Comparison of ENCODE assay signal across 28 mouse cellular contexts in the genomic region with DNA sequence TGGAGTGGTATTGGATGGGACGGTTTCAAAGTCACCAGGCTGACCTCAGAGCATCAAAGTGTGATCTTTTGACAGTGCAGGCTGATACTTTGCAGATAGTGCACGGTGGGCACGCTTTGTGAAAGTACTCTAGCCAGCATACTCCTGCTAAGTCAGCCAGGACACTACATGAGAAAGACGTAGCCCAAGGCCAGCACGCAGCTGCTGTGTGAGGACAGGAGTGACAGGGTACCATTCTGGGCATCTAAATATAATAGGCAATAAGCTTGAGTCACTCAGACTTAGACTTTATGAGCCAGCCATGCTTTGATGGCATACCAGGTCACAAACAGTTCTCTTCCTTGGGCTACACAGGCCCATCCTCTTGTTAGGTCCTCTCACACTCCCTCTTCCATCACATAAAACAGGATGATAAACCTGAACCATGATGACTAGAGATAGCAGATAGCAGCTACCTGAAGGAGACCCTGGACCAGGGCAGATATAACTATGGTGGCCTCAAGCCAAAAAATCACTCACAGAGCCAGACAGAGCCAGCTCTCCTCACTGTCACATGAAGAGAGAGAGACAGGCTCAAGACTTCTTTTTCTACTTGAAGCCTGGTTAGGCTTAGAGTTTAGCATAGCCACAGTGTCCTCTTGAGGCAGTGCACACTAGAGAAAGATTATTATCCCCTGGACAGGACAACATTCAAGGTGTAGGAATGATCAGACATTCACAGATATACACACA.
DNase-seq lines count a peak whose midpoint lies in the region; ATAC-seq and TF ChIP-seq lines count a peak whose summit lies in the region.
"Had no signal": no experiment of that assay in that cellular context is flagged by ENCODE, and none has a peak within 500 bp of the region (broad histone marks: within the 10 kb centered on the region; RNA-seq: fewer than 3 reads in every experiment).

No protein-coding gene starts in this region.

- peaks cover 25% of the 10 kb centered on the region for H3K4me1 ChIP-seq in heart, embryonic 10.5 days
- H3K4me1 ChIP-seq in kidney, postnatal 0 days (replicated peaks; ENCODE audit: insufficient read depth, low read length): peaks cover 9% of the 10 kb centered on the region
- peaks cover 5% of the 10 kb centered on the region for H3K4me1 ChIP-seq in kidney, embryonic 14.5 days (ENCODE audit: control insufficient read depth, insufficient read depth, low read length)
- no peaks in the 10 kb centered on the region for H3K4me1 ChIP-seq in midbrain, postnatal 0 days (ENCODE audit: insufficient read depth, low read length)
- H3K4me1 ChIP-seq in midbrain, embryonic 14.5 days (ENCODE audit: control insufficient read depth, insufficient read depth, low read length): no peaks in the 10 kb centered on the region
- H3K4me1 ChIP-seq: embryonic facial prominence, embryonic 15.5 days; forebrain, embryonic 13.5 days; hindbrain, embryonic 15.5 days; limb, embryonic 13.5 days; neural tube, embryonic 13.5 days had no signal

- no peak for ATAC-seq in kidney, postnatal 0 days (replicated peaks; ENCODE audit: low FRiP score, low read depth)
- ATAC-seq in kidney, embryonic 14.5 days (ENCODE audit: low FRiP score, low TSS enrichment): no peak
- no peak for ATAC-seq in midbrain, postnatal 0 days (ENCODE audit: low FRiP score)
- no peak for ATAC-seq in midbrain, embryonic 14.5 days (ENCODE audit: low FRiP score, low TSS enrichment)
- ATAC-seq: activated CD4-positive, CD25-positive, alpha-beta regulatory T cell, adult 4 months; CD4-positive, CD25-positive, alpha-beta regulatory T cell, adult 4 months; forebrain, embryonic 13.5 days had no signal

- peak; percentile 86 for DNase-seq in heart, adult 11 months
- DNase-seq in heart, embryonic 10.5 days (ENCODE audit: low spot score): no peak
- DNase-seq in kidney, postnatal 0 days (ENCODE audit: low spot score): no peak
- no peak for DNase-seq in midbrain, postnatal 0 days (ENCODE audit: low spot score)
- DNase-seq in midbrain, embryonic 14.5 days: no peak
- no peak for DNase-seq in adrenal gland, adult 18-20 months (ENCODE audit: low spot score in 2 of 2)
- DNase-seq: cerebellum, adult 8-10 months; cerebellum, postnatal 25 days; heart, postnatal 10 days; kidney, adult 8-10 months; kidney, postnatal 14 days; lung, embryonic 14.5 days; right cerebral cortex, postnatal 4 days; thymus, adult 18-20 months; thymus, postnatal 25 days had no signal

- no peak overlapping the region for H3K27ac ChIP-seq in heart, embryonic 10.5 days
- no peak overlapping the region for H3K27ac ChIP-seq in kidney, postnatal 0 days
- no peak overlapping the region for H3K27ac ChIP-seq in kidney, embryonic 14.5 days (ENCODE audit: low read depth, low read length)
- no peak overlapping the region for H3K27ac ChIP-seq in midbrain, postnatal 0 days (ENCODE audit: low read depth, low read length)
- no peak overlapping the region for H3K27ac ChIP-seq in midbrain, embryonic 14.5 days (replicated peaks; ENCODE audit: low read depth, low read length)
- H3K27ac ChIP-seq: embryonic facial prominence, embryonic 10.5 days; embryonic facial prominence, embryonic 15.5 days; forebrain, embryonic 13.5 days; hindbrain, embryonic 15.5 days; limb, embryonic 13.5 days; liver, embryonic 14.5 days; neural tube, embryonic 13.5 days; stomach, postnatal 0 days had no signal

- H3K4me2 ChIP-seq in kidney, postnatal 0 days (ENCODE audit: low read length): no peak overlapping the region
- no peak overlapping the region for H3K4me2 ChIP-seq in kidney, embryonic 14.5 days (replicated peaks; ENCODE audit: low read depth, low read length)
- H3K4me2 ChIP-seq in midbrain, postnatal 0 days (ENCODE audit: low read depth, low read length, poor library complexity, severe bottlenecking): no peak overlapping the region
- H3K4me2 ChIP-seq in midbrain, embryonic 14.5 days (ENCODE audit: low read length): no peak overlapping the region
- H3K4me2 ChIP-seq: embryonic facial prominence, embryonic 15.5 days; forebrain, embryonic 13.5 days; heart, embryonic 12.5 days; hindbrain, embryonic 15.5 days; limb, embryonic 13.5 days; lung, embryonic 14.5 days; midbrain, embryonic 11.5 days; neural tube, embryonic 13.5 days had no signal

- no peak overlapping the region for H3K4me3 ChIP-seq in heart, embryonic 10.5 days
- no peak overlapping the region for H3K4me3 ChIP-seq in kidney, postnatal 0 days (replicated peaks; ENCODE audit: low read depth, low read length)
- H3K4me3 ChIP-seq in kidney, embryonic 14.5 days (ENCODE audit: low read length): no peak overlapping the region
- no peak overlapping the region for H3K4me3 ChIP-seq in midbrain, postnatal 0 days (ENCODE audit: low read depth, low read length)
- H3K4me3 ChIP-seq in midbrain, embryonic 14.5 days (replicated peaks; ENCODE audit: low read depth, low read length): no peak overlapping the region
- H3K4me3 ChIP-seq: embryonic facial prominence, embryonic 10.5 days; embryonic facial prominence, embryonic 15.5 days; forebrain, embryonic 13.5 days; heart, embryonic 12.5 days; hindbrain, embryonic 15.5 days; limb, embryonic 13.5 days; neural tube, embryonic 13.5 days had no signal

- TF ChIP-seq CTCF in kidney, postnatal 0 days (IDR thresholded peaks at IDR 0.05; ENCODE audit: low read depth): peak; percentile 27; the same call in 1 of the 2 replicates
- TF ChIP-seq CTCF in midbrain, postnatal 0 days (IDR thresholded peaks at IDR 0.05): peak; percentile 28

- WGBS in heart, embryonic 10.5 days: 81% methylated on average over 5 of the region's 5 CpGs
- WGBS in kidney, postnatal 0 days: 94% methylated on average over 5 of the region's 5 CpGs
- WGBS in kidney, embryonic 14.5 days: 88% methylated on average over 5 of the region's 5 CpGs
- WGBS in midbrain, postnatal 0 days: 95% methylated on average over 5 of the region's 5 CpGs
- WGBS in midbrain, embryonic 14.5 days: 95% methylated on average over 5 of the region's 5 CpGs

- no peak overlapping the region for H3K9ac ChIP-seq in kidney, postnatal 0 days (ENCODE audit: low read depth, low read length)
- H3K9ac ChIP-seq in kidney, embryonic 14.5 days (ENCODE audit: low read depth, low read length): no peak overlapping the region; the same call in 1 of the 2 replicates
- H3K9ac ChIP-seq in midbrain, postnatal 0 days (replicated peaks; ENCODE audit: low read length, poor library complexity, severe bottlenecking): no peak overlapping the region
- H3K9ac ChIP-seq in midbrain, embryonic 14.5 days (replicated peaks; ENCODE audit: low read length): no peak overlapping the region
- H3K9ac ChIP-seq: embryonic facial prominence, embryonic 15.5 days; forebrain, embryonic 13.5 days; heart, embryonic 12.5 days; hindbrain, embryonic 15.5 days; limb, embryonic 13.5 days; liver, embryonic 14.5 days; lung, embryonic 14.5 days; neural tube, embryonic 13.5 days had no signal

- H3K36me3 ChIP-seq in heart, embryonic 10.5 days: no peaks in the 10 kb centered on the region
- H3K36me3 ChIP-seq in kidney, postnatal 0 days (ENCODE audit: insufficient read depth, low read length): no peaks in the 10 kb centered on the region
- H3K36me3 ChIP-seq in kidney, embryonic 14.5 days (ENCODE audit: control insufficient read depth, insufficient read depth, low read length): no peaks in the 10 kb centered on the region
- no peaks in the 10 kb centered on the region for H3K36me3 ChIP-seq in midbrain, postnatal 0 days (ENCODE audit: insufficient read depth, low read length)
- no peaks in the 10 kb centered on the region for H3K36me3 ChIP-seq in midbrain, embryonic 14.5 days (ENCODE audit: control insufficient read depth, insufficient read depth, low read length)
- H3K36me3 ChIP-seq: embryonic facial prominence, embryonic 10.5 days; embryonic facial prominence, embryonic 15.5 days; heart, embryonic 12.5 days; hindbrain, embryonic 15.5 days; limb, embryonic 13.5 days; neural tube, embryonic 13.5 days had no signal

- no peaks in the 10 kb centered on the region for H3K27me3 ChIP-seq in heart, embryonic 10.5 days (ENCODE audit: insufficient read depth, poor library complexity, severe bottlenecking)
- H3K27me3 ChIP-seq in kidney, postnatal 0 days (ENCODE audit: insufficient read depth, low read length): no peaks in the 10 kb centered on the region
- H3K27me3 ChIP-seq in kidney, embryonic 14.5 days (ENCODE audit: control insufficient read depth, insufficient read depth, low read length): no peaks in the 10 kb centered on the region
- H3K27me3 ChIP-seq in midbrain, postnatal 0 days (ENCODE audit: insufficient read depth, low read length): no peaks in the 10 kb centered on the region
- no peaks in the 10 kb centered on the region for H3K27me3 ChIP-seq in midbrain, embryonic 14.5 days (ENCODE audit: control insufficient read depth, insufficient read depth, low read length)
- H3K27me3 ChIP-seq: embryonic facial prominence, embryonic 15.5 days; forebrain, embryonic 13.5 days; heart, embryonic 12.5 days; hindbrain, embryonic 15.5 days; limb, embryonic 13.5 days; neural tube, embryonic 13.5 days had no signal

- H3K9me3 ChIP-seq in heart, embryonic 10.5 days: no peaks in the 10 kb centered on the region
- no peaks in the 10 kb centered on the region for H3K9me3 ChIP-seq in kidney, postnatal 0 days (replicated peaks; ENCODE audit: low read length)
- no peaks in the 10 kb centered on the region for H3K9me3 ChIP-seq in kidney, embryonic 14.5 days (ENCODE audit: control insufficient read depth, low read length)
- no peaks in the 10 kb centered on the region for H3K9me3 ChIP-seq in midbrain, postnatal 0 days (ENCODE audit: low read length)
- H3K9me3 ChIP-seq in midbrain, embryonic 14.5 days (ENCODE audit: control insufficient read depth, low read length): no peaks in the 10 kb centered on the region
- H3K9me3 ChIP-seq: embryonic facial prominence, embryonic 10.5 days; embryonic facial prominence, embryonic 15.5 days; forebrain, embryonic 13.5 days; heart, embryonic 12.5 days; hindbrain, embryonic 15.5 days; limb, embryonic 13.5 days; neural tube, embryonic 13.5 days had no signal
